Mouse (Mus musculus): ENCODE results near the gene Olfr875. TPM values are rescaled to one million over a fixed set of nuclear protein-coding genes. Genes with fewer than 3 reads are reported as not detected.

Olfr875 gene
- polyA plus RNA-seq, 1 experiment from 2014 or later, result 0.11 TPM

- Histone ChIP-seq H3K9me3 (ENCODE audit: control insufficient read depth, low read length) (no peaks in the 10 kb centered on the region), H3K36me3 (ENCODE audit: control insufficient read depth, insufficient read depth, low read length) (no peaks in the 10 kb centered on the region), H3K4me3 (ENCODE audit: low read depth, low read length) (no peak overlapping the region), H3K27ac (replicated peaks; ENCODE audit: low read depth, low read length) (no peak overlapping the region), H3K4me2 (ENCODE audit: low read depth, low read length) (no peak overlapping the region), H3K9ac (ENCODE audit: low read depth, low read length) (no peak overlapping the region), H3K4me1 (ENCODE audit: control insufficient read depth, insufficient read depth, low read length) (no peaks in the 10 kb centered on the region), H3K27me3 (replicated peaks; ENCODE audit: control insufficient read depth, insufficient read depth, low read length) (no peaks in the 10 kb centered on the region)
- 72% methylated on average over 3 of the region's 3 CpGs for WGBS
- DNase-seq (ENCODE audit: low spot score), result no peak
- ATAC-seq (ENCODE audit: low read depth), result no peak
Measured at GRCm38 (mm10) chr9:37814696-37815095, 43.0 kb downstream of the Olfr875 start.

Other genes with a start within 250 kb of the Olfr875 start
- gene Esam, start 243.8 kb upstream of the Olfr875 start, polyA plus RNA-seq (2014; fragmentation: Nextera tagmentation; extraction: Ambion mirVana), result 52.0 and 54.0 TPM in 2 replicates
- gene Vsig2, start 232.6 kb upstream of the Olfr875 start, polyA plus RNA-seq (2014; fragmentation: Nextera tagmentation; extraction: Ambion mirVana), result 1.2 and 1.5 TPM in 2 replicates
- 7.0 and 8.8 TPM in 2 replicates for gene Nrgn, start 219.0 kb upstream of the Olfr875 start, polyA plus RNA-seq (2014; fragmentation: Nextera tagmentation; extraction: Ambion mirVana)
- 13.4 and 13.9 TPM in 2 replicates for gene Siae, start 216.2 kb upstream of the Olfr875 start, polyA plus RNA-seq (2014; fragmentation: Nextera tagmentation; extraction: Ambion mirVana)
- 6.9 and 10.2 TPM in 2 replicates for gene Spa17, start 158.1 kb upstream of the Olfr875 start, polyA plus RNA-seq (2014; fragmentation: Nextera tagmentation; extraction: Ambion mirVana)
- 197 and 214 TPM in 2 replicates for gene Tbrg1, start 114.5 kb upstream of the Olfr875 start, polyA plus RNA-seq (2014; fragmentation: Nextera tagmentation; extraction: Ambion mirVana)
- 39.9 and 57.4 TPM in 2 replicates for gene Panx3, start 102.6 kb upstream of the Olfr875 start, polyA plus RNA-seq (2014; fragmentation: Nextera tagmentation; extraction: Ambion mirVana)
- gene Olfr160, start 55.6 kb upstream of the Olfr875 start, polyA plus RNA-seq (2014; fragmentation: Nextera tagmentation; extraction: Ambion mirVana), result not detected in 2 replicates
- gene Olfr874, start 26.8 kb upstream of the Olfr875 start, polyA plus RNA-seq (2014; fragmentation: Nextera tagmentation; extraction: Ambion mirVana), result 0.14 and 0.25 TPM in 2 replicates
- 0.13 TPM in 1 of 2 replicates, not detected in the other for gene Olfr876, start 31.2 kb downstream of the Olfr875 start, polyA plus RNA-seq (2014; fragmentation: Nextera tagmentation; extraction: Ambion mirVana)
- gene Olfr877, start 82.4 kb downstream of the Olfr875 start, polyA plus RNA-seq (2014; fragmentation: Nextera tagmentation; extraction: Ambion mirVana), result 0.07 TPM in 1 of 2 replicates, not detected in the other
- 0.12 and 0.26 TPM in 2 replicates for gene Olfr145, start 124.9 kb downstream of the Olfr875 start, polyA plus RNA-seq (2014; fragmentation: Nextera tagmentation; extraction: Ambion mirVana)
- gene Olfr878, start 146.0 kb downstream of the Olfr875 start, polyA plus RNA-seq (2014; fragmentation: Nextera tagmentation; extraction: Ambion mirVana), result 0.06 and 0.12 TPM in 2 replicates
- gene Olfr881, start 220.0 kb downstream of the Olfr875 start, polyA plus RNA-seq (2014; fragmentation: Nextera tagmentation; extraction: Ambion mirVana), result not detected in 2 replicates

All from embryonic facial prominence, embryonic 14.5 days (tissue).